In the genomic region with DNA sequence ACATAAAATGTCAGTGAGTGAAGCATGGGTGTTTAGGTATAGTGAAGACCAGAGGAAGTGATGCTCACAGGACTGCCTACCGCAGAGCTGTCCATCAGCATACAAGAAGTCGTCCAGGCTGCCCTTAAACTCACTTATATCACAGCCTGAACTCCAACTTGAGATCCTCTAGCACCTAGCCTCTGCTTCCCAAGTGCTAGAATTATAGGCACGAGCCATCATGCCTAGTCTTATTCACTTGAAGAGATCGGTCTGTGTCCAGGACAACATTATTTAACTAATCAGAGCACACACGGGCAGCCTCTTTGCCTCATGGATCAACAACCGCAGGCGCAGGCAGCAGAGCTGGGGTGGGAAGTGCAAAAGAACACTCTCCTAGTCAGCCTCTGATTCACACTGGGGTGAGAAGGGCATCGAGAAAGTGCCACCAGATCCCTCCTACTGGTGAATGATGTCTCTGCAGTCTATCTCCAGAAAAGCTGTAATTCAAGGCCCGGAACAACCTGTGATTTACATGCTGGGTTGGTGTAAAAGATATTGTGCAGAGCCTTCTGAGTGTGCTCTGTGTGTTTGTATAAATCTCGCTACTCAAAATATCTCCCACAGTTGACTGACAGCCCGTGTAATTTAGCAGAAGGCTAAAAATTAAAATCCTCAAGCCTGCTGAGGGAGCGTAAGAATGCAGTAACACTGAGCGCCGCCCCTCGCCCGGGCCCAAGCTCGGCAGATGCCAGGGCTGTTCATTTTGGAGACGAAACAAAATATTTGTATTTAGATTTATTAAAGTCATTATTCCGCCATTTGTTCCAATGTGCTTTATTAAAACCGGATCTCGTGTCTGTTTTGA, we compare ENCODE assay signal across 8 mouse cellular contexts.
DNase-seq lines count a peak whose midpoint lies in the region; ATAC-seq and TF ChIP-seq lines count a peak whose summit lies in the region.

No protein-coding gene starts in this region.

- 11% methylated on average over 21 of the region's 21 CpGs for WGBS in embryonic facial prominence, embryonic 14.5 days
- WGBS in liver, postnatal 0 days (ENCODE audit: insufficient replicate concordance): 16% methylated on average over 21 of the region's 21 CpGs
- WGBS in neural tube, embryonic 13.5 days: 8% methylated on average over 21 of the region's 21 CpGs

- TF ChIP-seq EP300 in liver, postnatal 0 days (IDR thresholded peaks at IDR 0.05; ENCODE audit: low read depth): no peak

- peaks cover 19% of the 10 kb centered on the region; the same call in 1 of the 2 replicates for H3K4me1 ChIP-seq in embryonic facial prominence, embryonic 14.5 days (ENCODE audit: control insufficient read depth, insufficient read depth, low read length)
- 0 out of 2 replicates have a peak, but pooled peaks cover 3% of the 10 kb centered on the region for H3K4me1 ChIP-seq in liver, postnatal 0 days (ENCODE audit: insufficient read depth)
- H3K4me1 ChIP-seq in neural tube, embryonic 13.5 days (replicated peaks): peaks cover 42% of the 10 kb centered on the region

- no peaks in the 10 kb centered on the region for H3K9me3 ChIP-seq in embryonic facial prominence, embryonic 14.5 days (ENCODE audit: control insufficient read depth, low read length)
- H3K9me3 ChIP-seq in liver, postnatal 0 days (ENCODE audit: low read length): no peaks in the 10 kb centered on the region
- no peaks in the 10 kb centered on the region for H3K9me3 ChIP-seq in neural tube, embryonic 13.5 days

- peaks cover 12% of the 10 kb centered on the region; the same call in 1 of the 2 replicates for H3K27me3 ChIP-seq in embryonic facial prominence, embryonic 14.5 days (replicated peaks; ENCODE audit: control insufficient read depth, insufficient read depth, low read length)
- 0 out of 2 replicates have a peak, but pooled peaks cover 7% of the 10 kb centered on the region for H3K27me3 ChIP-seq in liver, postnatal 0 days (ENCODE audit: insufficient read depth, low read length)
- H3K27me3 ChIP-seq in neural tube, embryonic 13.5 days: peaks cover 33% of the 10 kb centered on the region

- 0 out of 2 replicates have a peak overlapping the region, but pooled peaks have one; percentile 8 for H3K4me3 ChIP-seq in embryonic facial prominence, embryonic 14.5 days (ENCODE audit: low read depth, low read length)
- H3K4me3 ChIP-seq in liver, postnatal 0 days (ENCODE audit: low read depth, low read length): no peak overlapping the region
- H3K4me3 ChIP-seq in neural tube, embryonic 13.5 days: no peak overlapping the region

- peak overlapping the region; percentile 44 for H3K4me2 ChIP-seq in embryonic facial prominence, embryonic 14.5 days (ENCODE audit: low read depth, low read length)
- H3K4me2 ChIP-seq in liver, postnatal 0 days (ENCODE audit: low read depth, low read length): peak overlapping the region; percentile 38
- peak overlapping the region; percentile 41 for H3K4me2 ChIP-seq in neural tube, embryonic 13.5 days

- no peak overlapping the region for H3K9ac ChIP-seq in embryonic facial prominence, embryonic 14.5 days (ENCODE audit: low read depth, low read length)
- H3K9ac ChIP-seq in liver, postnatal 0 days (replicated peaks): no peak overlapping the region
- 0 out of 2 replicates have a peak overlapping the region, but pooled peaks have one; percentile 23 for H3K9ac ChIP-seq in neural tube, embryonic 13.5 days

- intact Hi-C loops in heart, postnatal 10 days (cut with DNase I): loop anchor here (5.0 kb wide), 3 partner anchors 60 to 420 kb away; no protein-coding TSS in a partner anchor

- no peak overlapping the region for H3K27ac ChIP-seq in embryonic facial prominence, embryonic 14.5 days (replicated peaks; ENCODE audit: low read depth, low read length)
- H3K27ac ChIP-seq in liver, postnatal 0 days (ENCODE audit: low read depth): no peak overlapping the region
- H3K27ac ChIP-seq in neural tube, embryonic 13.5 days (replicated peaks): peak overlapping the region; percentile 61

- H3K36me3 ChIP-seq in embryonic facial prominence, embryonic 14.5 days (ENCODE audit: control insufficient read depth, insufficient read depth, low read length): no peaks in the 10 kb centered on the region
- H3K36me3 ChIP-seq in liver, postnatal 0 days (replicated peaks; ENCODE audit: insufficient read depth, low read length): no peaks in the 10 kb centered on the region
- H3K36me3 ChIP-seq in neural tube, embryonic 13.5 days: no peaks in the 10 kb centered on the region

- ATAC-seq in embryonic facial prominence, embryonic 14.5 days (ENCODE audit: low read depth): peak; percentile 60
- peak; percentile 81 for ATAC-seq in liver, postnatal 0 days
- ATAC-seq in neural tube, embryonic 13.5 days (ENCODE audit: low read depth): peak; percentile 51; the same call in 1 of the 2 replicates

- TF ChIP-seq CTCF in liver, postnatal 0 days (IDR thresholded peaks at IDR 0.05; ENCODE audit: low read depth): peak; percentile 79

- DNase-seq in 3T3-L1 (ENCODE audit: low read depth, low spot score): peak; percentile 91
- peak; percentile 35 for DNase-seq in adrenal gland, adult 8-10 months
- peak; percentile 85 for DNase-seq in embryonic facial prominence, embryonic 14.5 days (ENCODE audit: low spot score)
- peak; percentile 65 to 72 for DNase-seq in heart, postnatal 10 days
- peak; percentile 65 for DNase-seq in layer of hippocampus, adult 11-12 months (ENCODE audit: low spot score)
- DNase-seq in liver, postnatal 0 days: peak; percentile 51
- peak; percentile 51 to 74 for DNase-seq in thymus, postnatal 10 days (ENCODE audit: low spot score in 2 of 2)

Comparison
In these comparisons a context has a peak if more than half of its experiments do, and no peak if none do; other contexts are left out.
1. DNase-seq: peak in every context shown above with its lines; median percentile 91 in 3T3-L1; 85 in embryonic facial prominence, embryonic 14.5 days; 68 in heart, postnatal 10 days; 65 in layer of hippocampus, adult 11-12 months; 62 in thymus, postnatal 10 days; 51 in liver, postnatal 0 days; 35 in adrenal gland, adult 8-10 months.